Mouse (Mus musculus): Measurements from ENCODE around the gene Ndufv3. TPM values are rescaled to one million over a fixed set of nuclear protein-coding genes. Genes with fewer than 3 reads are reported as not detected.

The Ndufv3 gene
- polyA plus RNA-seq, 1 experiment from 2014 or later: 250 TPM

- Histone ChIP-seq H3K9ac (ENCODE audit: low read length) (no peak overlapping the region), H3K4me1 (ENCODE audit: control insufficient read depth, insufficient read depth, low read length) (no peaks in the 10 kb centered on the region), H3K27me3 (ENCODE audit: control insufficient read depth, insufficient read depth, low read length) (no peaks in the 10 kb centered on the region), H3K36me3 (ENCODE audit: control insufficient read depth, insufficient read depth, low read length) (peaks cover 6% of the 10 kb centered on the region), H3K9me3 (ENCODE audit: control insufficient read depth, low read length) (no peaks in the 10 kb centered on the region), H3K4me2 (ENCODE audit: low read depth) (no peak overlapping the region), H3K27ac (ENCODE audit: low read depth, low read length) (no peak overlapping the region), H3K4me3 (ENCODE audit: low read depth, low read length) (no peak overlapping the region)
- 0 out of 2 replicates have a peak, but pooled peaks have one; percentile 45 for ATAC-seq (ENCODE audit: insufficient read depth, low FRiP score, low TSS enrichment)
- DNase-seq (ENCODE audit: low spot score): peak; percentile 82
- 0% methylated on average over 2 of the region's 2 CpGs for WGBS
These were observed 27.5 kb upstream of the Ndufv3 start for GRCm38 (mm10) chr17:31492416-31492815.

- ATAC-seq (ENCODE audit: insufficient read depth, low FRiP score, low TSS enrichment) (no peak), DNase-seq (ENCODE audit: low spot score) (no peak)
- peaks cover 14% of the 10 kb centered on the region for H3K36me3 ChIP-seq (ENCODE audit: control insufficient read depth, insufficient read depth, low read length)
- H3K4me2 ChIP-seq (ENCODE audit: low read depth): no peak overlapping the region
- no peak overlapping the region for H3K9ac ChIP-seq (ENCODE audit: low read length)
- H3K27ac ChIP-seq (ENCODE audit: low read depth, low read length): no peak overlapping the region
- no peaks in the 10 kb centered on the region for H3K9me3 ChIP-seq (ENCODE audit: control insufficient read depth, low read length)
- 100% methylated on average over 1 of the region's 1 CpGs for WGBS
- H3K27me3 ChIP-seq (ENCODE audit: control insufficient read depth, insufficient read depth, low read length): no peaks in the 10 kb centered on the region
- H3K4me3 ChIP-seq (ENCODE audit: low read depth, low read length): no peak overlapping the region
- no peaks in the 10 kb centered on the region for H3K4me1 ChIP-seq (ENCODE audit: control insufficient read depth, insufficient read depth, low read length)
These were observed 24.9 kb upstream of the Ndufv3 start for GRCm38 (mm10) chr17:31494989-31495388.

GRCm38 (mm10) chr17:31497726-31498125 lies 22.2 kb upstream of the Ndufv3 start:
- H3K9ac ChIP-seq (ENCODE audit: low read length): no peak overlapping the region
- no peak overlapping the region for H3K4me3 ChIP-seq (ENCODE audit: low read depth, low read length)
- no peaks in the 10 kb centered on the region for H3K9me3 ChIP-seq (ENCODE audit: control insufficient read depth, low read length)
- DNase-seq (ENCODE audit: low spot score) (no peak), ATAC-seq (ENCODE audit: insufficient read depth, low FRiP score, low TSS enrichment) (no peak)
- no peaks in the 10 kb centered on the region for H3K4me1 ChIP-seq (ENCODE audit: control insufficient read depth, insufficient read depth, low read length)
- H3K27me3 ChIP-seq (ENCODE audit: control insufficient read depth, insufficient read depth, low read length): no peaks in the 10 kb centered on the region
- no peak overlapping the region for H3K27ac ChIP-seq (ENCODE audit: low read depth, low read length)
- no peak overlapping the region for H3K4me2 ChIP-seq (ENCODE audit: low read depth)
- WGBS: 88% methylated on average over 6 of the region's 6 CpGs
- peaks cover 18% of the 10 kb centered on the region for H3K36me3 ChIP-seq (ENCODE audit: control insufficient read depth, insufficient read depth, low read length)

DNA sequence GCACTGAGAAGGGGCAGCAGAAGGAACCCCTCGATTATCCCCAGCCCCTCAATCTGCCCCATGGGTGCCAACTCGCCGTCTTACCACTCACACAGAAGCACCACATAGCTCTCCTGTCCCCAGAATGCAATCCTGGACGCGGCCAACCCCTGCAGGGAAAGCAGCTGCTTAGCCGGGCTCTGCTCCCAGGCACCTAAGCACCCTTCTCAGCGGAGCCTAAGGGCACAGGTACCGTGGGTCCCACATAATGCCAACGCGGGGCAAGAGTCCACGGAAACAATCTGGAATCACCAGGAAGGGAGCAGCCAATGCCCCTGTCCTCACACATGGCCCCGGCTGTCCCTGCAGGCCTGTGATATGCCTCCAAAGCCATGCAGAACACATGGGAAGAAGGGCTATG lies 20.2 kb upstream of the Ndufv3 start:
- DNase-seq (ENCODE audit: low spot score): no peak
- H3K9me3 ChIP-seq (ENCODE audit: control insufficient read depth, low read length): no peaks in the 10 kb centered on the region
- no peak overlapping the region for H3K27ac ChIP-seq (ENCODE audit: low read depth, low read length)
- H3K36me3 ChIP-seq (ENCODE audit: control insufficient read depth, insufficient read depth, low read length): peaks cover 20% of the 10 kb centered on the region
- no peak overlapping the region for H3K9ac ChIP-seq (ENCODE audit: low read length)
- ATAC-seq (ENCODE audit: insufficient read depth, low FRiP score, low TSS enrichment): no peak
- WGBS: 95% methylated on average over 12 of the region's 12 CpGs
- H3K27me3 ChIP-seq (ENCODE audit: control insufficient read depth, insufficient read depth, low read length): no peaks in the 10 kb centered on the region
- H3K4me3 ChIP-seq (ENCODE audit: low read depth, low read length): no peak overlapping the region
- H3K4me1 ChIP-seq (ENCODE audit: control insufficient read depth, insufficient read depth, low read length): no peaks in the 10 kb centered on the region
- H3K4me2 ChIP-seq (ENCODE audit: low read depth): no peak overlapping the region

DNA sequence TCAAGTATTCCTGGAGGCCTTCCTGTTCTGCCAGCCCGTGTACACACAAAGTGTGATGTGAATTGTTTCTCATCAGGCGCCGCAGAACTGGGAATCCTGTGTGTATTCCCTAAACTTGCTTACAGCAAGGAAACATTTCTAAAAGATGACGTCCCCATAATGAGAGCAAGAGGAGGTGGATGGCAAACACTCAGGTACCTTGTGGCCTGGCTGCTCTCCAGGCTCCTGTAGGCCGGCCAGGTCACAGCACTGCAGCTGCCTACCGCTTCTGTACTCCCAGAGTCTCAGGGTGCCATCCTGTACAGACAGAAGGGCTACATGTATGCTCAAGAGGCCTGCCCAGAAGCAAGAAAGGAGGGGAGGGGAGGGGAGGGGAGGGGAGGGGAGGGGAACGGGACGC lies 19.5 kb upstream of the Ndufv3 start:
- Histone ChIP-seq H3K4me3 (ENCODE audit: low read depth, low read length) (no peak overlapping the region), H3K27me3 (ENCODE audit: control insufficient read depth, insufficient read depth, low read length) (no peaks in the 10 kb centered on the region), H3K36me3 (ENCODE audit: control insufficient read depth, insufficient read depth, low read length) (peaks cover 20% of the 10 kb centered on the region), H3K4me2 (ENCODE audit: low read depth) (no peak overlapping the region), H3K9me3 (ENCODE audit: control insufficient read depth, low read length) (no peaks in the 10 kb centered on the region), H3K9ac (ENCODE audit: low read length) (no peak overlapping the region), H3K4me1 (ENCODE audit: control insufficient read depth, insufficient read depth, low read length) (no peaks in the 10 kb centered on the region), H3K27ac (ENCODE audit: low read depth, low read length) (no peak overlapping the region)
- no peak for DNase-seq (ENCODE audit: low spot score)
- ATAC-seq (ENCODE audit: insufficient read depth, low FRiP score, low TSS enrichment): no peak
- 90% methylated on average over 8 of the region's 8 CpGs for WGBS

DNA sequence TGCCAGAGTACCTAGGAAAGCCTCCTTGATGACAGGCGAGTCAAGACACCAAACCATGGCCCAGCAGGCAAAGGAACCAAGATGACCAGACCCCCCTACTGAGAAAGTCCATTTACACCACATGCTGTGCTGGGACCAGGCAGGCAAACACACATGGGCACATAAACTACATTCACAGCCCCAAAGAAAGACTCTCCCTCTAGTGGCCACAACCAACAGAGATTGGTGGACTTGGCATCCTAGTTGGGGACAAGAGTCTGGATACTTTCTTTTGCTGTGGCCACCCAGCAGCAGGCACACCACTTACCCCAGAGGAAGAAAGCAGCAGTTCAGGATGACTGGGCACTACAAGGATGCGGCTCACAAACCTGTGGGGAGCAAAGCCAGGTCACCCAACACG lies 19.0 kb upstream of the Ndufv3 start:
- H3K4me1 ChIP-seq (ENCODE audit: control insufficient read depth, insufficient read depth, low read length): no peaks in the 10 kb centered on the region
- peaks cover 20% of the 10 kb centered on the region for H3K36me3 ChIP-seq (ENCODE audit: control insufficient read depth, insufficient read depth, low read length)
- no peak overlapping the region for H3K9ac ChIP-seq (ENCODE audit: low read length)
- no peak overlapping the region for H3K4me3 ChIP-seq (ENCODE audit: low read depth, low read length)
- no peak overlapping the region for H3K4me2 ChIP-seq (ENCODE audit: low read depth)
- no peak for DNase-seq (ENCODE audit: low spot score)
- no peak overlapping the region for H3K27ac ChIP-seq (ENCODE audit: low read depth, low read length)
- no peaks in the 10 kb centered on the region for H3K27me3 ChIP-seq (ENCODE audit: control insufficient read depth, insufficient read depth, low read length)
- WGBS: 89% methylated on average over 3 of the region's 3 CpGs
- no peaks in the 10 kb centered on the region for H3K9me3 ChIP-seq (ENCODE audit: control insufficient read depth, low read length)
- ATAC-seq (ENCODE audit: insufficient read depth, low FRiP score, low TSS enrichment): no peak

GRCm38 (mm10) chr17:31502261-31502927 lies 17.5 kb upstream of the Ndufv3 start:
- Histone ChIP-seq H3K9me3 (ENCODE audit: control insufficient read depth, low read length) (no peaks in the 10 kb centered on the region), H3K4me1 (ENCODE audit: control insufficient read depth, insufficient read depth, low read length) (no peaks in the 10 kb centered on the region), H3K36me3 (ENCODE audit: control insufficient read depth, insufficient read depth, low read length) (peaks cover 15% of the 10 kb centered on the region), H3K4me3 (ENCODE audit: low read depth, low read length) (no peak overlapping the region), H3K9ac (ENCODE audit: low read length) (no peak overlapping the region), H3K4me2 (ENCODE audit: low read depth) (no peak overlapping the region), H3K27me3 (ENCODE audit: control insufficient read depth, insufficient read depth, low read length) (no peaks in the 10 kb centered on the region), H3K27ac (ENCODE audit: low read depth, low read length) (no peak overlapping the region)
- ATAC-seq (ENCODE audit: insufficient read depth, low FRiP score, low TSS enrichment): no peak
- 91% methylated on average over 12 of the region's 12 CpGs for WGBS
- DNase-seq (ENCODE audit: low spot score): no peak

DNA sequence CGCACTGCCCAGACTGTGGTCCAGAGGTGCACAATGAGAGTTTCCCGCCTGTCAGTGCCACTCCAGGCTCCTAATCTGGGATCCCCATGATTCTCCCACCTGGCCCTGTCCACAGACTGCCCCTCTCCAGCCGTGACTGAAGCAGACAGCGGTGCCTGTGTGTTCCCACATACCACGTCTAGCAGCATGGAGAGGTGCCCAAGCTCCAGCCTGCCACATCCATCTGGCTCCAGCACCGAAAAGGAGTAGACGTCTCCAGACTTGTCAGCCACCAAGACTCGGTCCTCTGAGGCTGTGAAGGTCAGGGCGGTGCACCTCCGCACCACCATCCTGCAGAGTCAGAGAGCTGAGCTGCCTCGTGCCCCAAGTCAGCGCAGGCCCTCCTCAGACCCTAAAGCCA lies 16.6 kb upstream of the Ndufv3 start:
- H3K36me3 ChIP-seq (ENCODE audit: control insufficient read depth, insufficient read depth, low read length): peaks cover 11% of the 10 kb centered on the region
- no peak for ATAC-seq (ENCODE audit: insufficient read depth, low FRiP score, low TSS enrichment)
- H3K27me3 ChIP-seq (ENCODE audit: control insufficient read depth, insufficient read depth, low read length): no peaks in the 10 kb centered on the region

GRCm38 (mm10) chr17:31503936-31504335 lies 16.0 kb upstream of the Ndufv3 start:
- Histone ChIP-seq H3K36me3 (ENCODE audit: control insufficient read depth, insufficient read depth, low read length) (peaks cover 8% of the 10 kb centered on the region), H3K27me3 (ENCODE audit: control insufficient read depth, insufficient read depth, low read length) (no peaks in the 10 kb centered on the region), H3K4me1 (ENCODE audit: control insufficient read depth, insufficient read depth, low read length) (no peaks in the 10 kb centered on the region), H3K4me2 (ENCODE audit: low read depth) (no peak overlapping the region), H3K4me3 (ENCODE audit: low read depth, low read length) (no peak overlapping the region), H3K9me3 (ENCODE audit: control insufficient read depth, low read length) (no peaks in the 10 kb centered on the region), H3K9ac (ENCODE audit: low read length) (no peak overlapping the region), H3K27ac (ENCODE audit: low read depth, low read length) (no peak overlapping the region)
- WGBS: 93% methylated on average over 2 of the region's 2 CpGs
- ATAC-seq (ENCODE audit: insufficient read depth, low FRiP score, low TSS enrichment): no peak
- DNase-seq (ENCODE audit: low spot score): no peak

More for the DNA sequence above, 16.6 kb upstream of the Ndufv3 start:
- 96% methylated on average over 12 of the region's 12 CpGs for WGBS
- DNase-seq (ENCODE audit: low spot score): no peak
- Histone ChIP-seq H3K4me1 (ENCODE audit: control insufficient read depth, insufficient read depth, low read length) (no peaks in the 10 kb centered on the region), H3K4me2 (ENCODE audit: low read depth) (no peak overlapping the region), H3K27ac (ENCODE audit: low read depth, low read length) (no peak overlapping the region), H3K9ac (ENCODE audit: low read length) (no peak overlapping the region), H3K9me3 (ENCODE audit: control insufficient read depth, low read length) (no peaks in the 10 kb centered on the region), H3K4me3 (ENCODE audit: low read depth, low read length) (no peak overlapping the region)
